Mouse (Mus musculus): ENCODE data around the gene Lep. TPM values are rescaled to one million over a fixed set of nuclear protein-coding genes. Genes with fewer than 3 reads are reported as not detected.

Gene Lep
- polyA plus RNA-seq, 1 experiment from 2014 or later: not detected

GRCm38 (mm10) chr6:29032411-29032810 is 27.6 kb upstream of the Lep start:
- 86% methylated on average over 12 of the region's 12 CpGs for whole genome bisulfite sequencing
- Histone ChIP-seq H3K27ac (ENCODE audit: low read depth) (no peak overlapping the region), H3K9ac (ENCODE audit: low read length) (no peak overlapping the region), H3K4me3 (ENCODE audit: low read depth, low read length) (no peak overlapping the region), H3K4me1 (replicated peaks; ENCODE audit: control insufficient read depth, insufficient read depth, low read length) (no peaks in the 10 kb centered on the region), H3K27me3 (replicated peaks; ENCODE audit: control insufficient read depth, insufficient read depth, low read length) (no peaks in the 10 kb centered on the region), H3K4me2 (ENCODE audit: low read length) (no peak overlapping the region), H3K36me3 (ENCODE audit: control insufficient read depth, insufficient read depth, low read length) (no peaks in the 10 kb centered on the region), H3K9me3 (ENCODE audit: control insufficient read depth, low read length) (no peaks in the 10 kb centered on the region)
- ATAC-seq (replicated peaks; ENCODE audit: low FRiP score, low TSS enrichment, low read depth): no peak
- DNase-seq (ENCODE audit: low spot score): no peak

- WGBS: 75% methylated on average over 7 of the region's 7 CpGs
- no peak overlapping the region for H3K9ac ChIP-seq (ENCODE audit: low read length)
- H3K36me3 ChIP-seq (ENCODE audit: control insufficient read depth, insufficient read depth, low read length): no peaks in the 10 kb centered on the region
- H3K27me3 ChIP-seq (replicated peaks; ENCODE audit: control insufficient read depth, insufficient read depth, low read length): no peaks in the 10 kb centered on the region
- DNase-seq (ENCODE audit: low spot score) (no peak), ATAC-seq (replicated peaks; ENCODE audit: low FRiP score, low TSS enrichment, low read depth) (no peak)
- no peaks in the 10 kb centered on the region for H3K9me3 ChIP-seq (ENCODE audit: control insufficient read depth, low read length)
- no peak overlapping the region for H3K27ac ChIP-seq (ENCODE audit: low read depth)
- no peak overlapping the region for H3K4me3 ChIP-seq (ENCODE audit: low read depth, low read length)
- H3K4me2 ChIP-seq (ENCODE audit: low read length): no peak overlapping the region
- no peaks in the 10 kb centered on the region for H3K4me1 ChIP-seq (replicated peaks; ENCODE audit: control insufficient read depth, insufficient read depth, low read length)
Measured at GRCm38 (mm10) chr6:29033981-29034646, 25.9 kb upstream of the Lep start.

- no peak for DNase-seq (ENCODE audit: low spot score)
- H3K27ac ChIP-seq (ENCODE audit: low read depth): no peak overlapping the region
- no peak overlapping the region for H3K9ac ChIP-seq (ENCODE audit: low read length)
- H3K4me2 ChIP-seq (ENCODE audit: low read length): no peak overlapping the region
- no peak for ATAC-seq (replicated peaks; ENCODE audit: low FRiP score, low TSS enrichment, low read depth)
- H3K36me3 ChIP-seq (ENCODE audit: control insufficient read depth, insufficient read depth, low read length): no peaks in the 10 kb centered on the region
- no peaks in the 10 kb centered on the region for H3K27me3 ChIP-seq (replicated peaks; ENCODE audit: control insufficient read depth, insufficient read depth, low read length)
- 67% methylated on average over 4 of the region's 4 CpGs for WGBS
- no peaks in the 10 kb centered on the region for H3K4me1 ChIP-seq (replicated peaks; ENCODE audit: control insufficient read depth, insufficient read depth, low read length)
- H3K4me3 ChIP-seq (ENCODE audit: low read depth, low read length): no peak overlapping the region
- no peaks in the 10 kb centered on the region for H3K9me3 ChIP-seq (ENCODE audit: control insufficient read depth, low read length)
Measured at GRCm38 (mm10) chr6:29036698-29037097, 23.3 kb upstream of the Lep start.

DNA sequence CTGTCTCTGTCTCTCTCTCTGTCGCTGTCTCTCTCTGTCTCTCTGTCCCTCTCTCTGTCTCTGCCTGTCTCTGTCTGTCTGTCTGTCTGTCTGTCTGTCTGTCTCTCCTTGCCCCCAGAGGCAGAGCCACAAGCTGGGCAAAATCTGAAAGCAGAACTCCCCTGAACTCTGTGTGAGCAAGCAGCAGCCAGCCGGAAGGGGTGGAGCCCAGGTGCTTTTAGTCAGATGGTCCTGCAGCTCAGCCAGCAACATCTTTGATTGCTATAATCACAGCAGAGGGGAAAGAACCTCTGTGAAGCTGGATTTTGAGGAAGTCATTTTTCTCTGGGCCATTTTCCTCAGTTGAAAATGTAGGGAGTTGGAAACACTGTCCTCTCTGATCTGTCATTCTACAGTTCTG is 19.8 kb upstream of the Lep start:
- no peak for DNase-seq (ENCODE audit: low spot score)
- Histone ChIP-seq H3K4me3 (ENCODE audit: low read depth, low read length) (no peak overlapping the region), H3K27ac (ENCODE audit: low read depth) (no peak overlapping the region), H3K9ac (ENCODE audit: low read length) (no peak overlapping the region), H3K4me1 (replicated peaks; ENCODE audit: control insufficient read depth, insufficient read depth, low read length) (no peaks in the 10 kb centered on the region), H3K4me2 (ENCODE audit: low read length) (no peak overlapping the region), H3K27me3 (replicated peaks; ENCODE audit: control insufficient read depth, insufficient read depth, low read length) (no peaks in the 10 kb centered on the region), H3K9me3 (ENCODE audit: control insufficient read depth, low read length) (no peaks in the 10 kb centered on the region), H3K36me3 (ENCODE audit: control insufficient read depth, insufficient read depth, low read length) (no peaks in the 10 kb centered on the region)
- WGBS: 79% methylated on average over 2 of the region's 2 CpGs
- no peak for ATAC-seq (replicated peaks; ENCODE audit: low FRiP score, low TSS enrichment, low read depth)

GRCm38 (mm10) chr6:29044029-29044428 is 16.0 kb upstream of the Lep start:
- DNase-seq (ENCODE audit: low spot score): no peak

GRCm38 (mm10) chr6:29049926-29050325 is 10.1 kb upstream of the Lep start:
- H3K27ac ChIP-seq (ENCODE audit: low read depth): no peak overlapping the region
- DNase-seq (ENCODE audit: low spot score) (no peak), ATAC-seq (replicated peaks; ENCODE audit: low FRiP score, low TSS enrichment, low read depth) (no peak)
- H3K36me3 ChIP-seq (ENCODE audit: control insufficient read depth, insufficient read depth, low read length): no peaks in the 10 kb centered on the region
- WGBS: 58% methylated on average over 5 of the region's 5 CpGs
- no peak overlapping the region for H3K4me2 ChIP-seq (ENCODE audit: low read length)
- H3K27me3 ChIP-seq (replicated peaks; ENCODE audit: control insufficient read depth, insufficient read depth, low read length): no peaks in the 10 kb centered on the region
- no peak overlapping the region for H3K9ac ChIP-seq (ENCODE audit: low read length)
- no peak overlapping the region for H3K4me3 ChIP-seq (ENCODE audit: low read depth, low read length)
- no peaks in the 10 kb centered on the region for H3K9me3 ChIP-seq (ENCODE audit: control insufficient read depth, low read length)
- H3K4me1 ChIP-seq (replicated peaks; ENCODE audit: control insufficient read depth, insufficient read depth, low read length): no peaks in the 10 kb centered on the region

More at GRCm38 (mm10) chr6:29044029-29044428, 16.0 kb upstream of the Lep start:
- Histone ChIP-seq H3K4me3 (ENCODE audit: low read depth, low read length) (no peak overlapping the region), H3K27me3 (replicated peaks; ENCODE audit: control insufficient read depth, insufficient read depth, low read length) (no peaks in the 10 kb centered on the region), H3K36me3 (ENCODE audit: control insufficient read depth, insufficient read depth, low read length) (no peaks in the 10 kb centered on the region), H3K4me2 (ENCODE audit: low read length) (no peak overlapping the region), H3K9me3 (ENCODE audit: control insufficient read depth, low read length) (no peaks in the 10 kb centered on the region), H3K4me1 (replicated peaks; ENCODE audit: control insufficient read depth, insufficient read depth, low read length) (no peaks in the 10 kb centered on the region), H3K27ac (ENCODE audit: low read depth) (no peak overlapping the region), H3K9ac (ENCODE audit: low read length) (no peak overlapping the region)
- no peak for ATAC-seq (replicated peaks; ENCODE audit: low FRiP score, low TSS enrichment, low read depth)

GRCm38 (mm10) chr6:29052188-29052587 is 7.8 kb upstream of the Lep start:
- Histone ChIP-seq H3K4me3 (ENCODE audit: low read depth, low read length) (no peak overlapping the region), H3K9ac (ENCODE audit: low read length) (no peak overlapping the region), H3K9me3 (ENCODE audit: control insufficient read depth, low read length) (no peaks in the 10 kb centered on the region), H3K36me3 (ENCODE audit: control insufficient read depth, insufficient read depth, low read length) (no peaks in the 10 kb centered on the region), H3K27ac (ENCODE audit: low read depth) (no peak overlapping the region), H3K27me3 (replicated peaks; ENCODE audit: control insufficient read depth, insufficient read depth, low read length) (no peaks in the 10 kb centered on the region), H3K4me1 (replicated peaks; ENCODE audit: control insufficient read depth, insufficient read depth, low read length) (no peaks in the 10 kb centered on the region), H3K4me2 (ENCODE audit: low read length) (no peak overlapping the region)
- 61% methylated on average over 9 of the region's 9 CpGs for WGBS
- ATAC-seq (replicated peaks; ENCODE audit: low FRiP score, low TSS enrichment, low read depth) (no peak), DNase-seq (ENCODE audit: low spot score) (no peak)

GRCm38 (mm10) chr6:29053181-29053580 is 6.8 kb upstream of the Lep start:
- ATAC-seq (replicated peaks; ENCODE audit: low FRiP score, low TSS enrichment, low read depth): no peak
- no peak overlapping the region for H3K27ac ChIP-seq (ENCODE audit: low read depth)
- no peaks in the 10 kb centered on the region for H3K4me1 ChIP-seq (replicated peaks; ENCODE audit: control insufficient read depth, insufficient read depth, low read length)

DNA sequence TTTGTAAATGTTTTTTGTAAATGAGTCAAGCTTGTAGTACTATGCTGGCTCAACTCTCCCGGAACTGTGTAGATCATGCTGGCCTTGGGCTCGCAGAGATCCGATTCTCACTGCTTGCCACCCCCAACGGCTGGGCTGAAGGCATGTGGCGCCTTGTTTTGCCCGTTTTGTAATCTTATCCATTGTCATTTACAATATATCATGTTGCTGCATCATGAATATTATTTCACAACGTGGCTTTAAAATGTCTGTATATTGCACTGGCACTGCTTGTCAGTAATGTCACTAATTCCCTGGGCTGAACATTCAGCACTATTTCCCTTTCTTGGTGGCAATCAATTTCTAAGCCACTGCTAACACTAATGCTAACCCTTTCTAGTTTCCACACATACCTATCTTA is 3.6 kb upstream of the Lep start:
- no peaks in the 10 kb centered on the region for H3K4me1 ChIP-seq (replicated peaks; ENCODE audit: control insufficient read depth, insufficient read depth, low read length)
- H3K9me3 ChIP-seq (ENCODE audit: control insufficient read depth, low read length): no peaks in the 10 kb centered on the region
- H3K27ac ChIP-seq (ENCODE audit: low read depth): no peak overlapping the region
- no peak for ATAC-seq (replicated peaks; ENCODE audit: low FRiP score, low TSS enrichment, low read depth)
- no peak overlapping the region for H3K4me3 ChIP-seq (ENCODE audit: low read depth, low read length)
- no peaks in the 10 kb centered on the region for H3K27me3 ChIP-seq (replicated peaks; ENCODE audit: control insufficient read depth, insufficient read depth, low read length)
- no peaks in the 10 kb centered on the region for H3K36me3 ChIP-seq (ENCODE audit: control insufficient read depth, insufficient read depth, low read length)
- 84% methylated on average over 7 of the region's 7 CpGs for WGBS
- H3K9ac ChIP-seq (ENCODE audit: low read length): no peak overlapping the region
- DNase-seq (ENCODE audit: low spot score): no peak
- no peak overlapping the region for H3K4me2 ChIP-seq (ENCODE audit: low read length)

More at GRCm38 (mm10) chr6:29053181-29053580, 6.8 kb upstream of the Lep start:
- WGBS: 81% methylated on average over 7 of the region's 7 CpGs
- no peaks in the 10 kb centered on the region for H3K9me3 ChIP-seq (ENCODE audit: control insufficient read depth, low read length)
- H3K4me2 ChIP-seq (ENCODE audit: low read length): no peak overlapping the region
- H3K27me3 ChIP-seq (replicated peaks; ENCODE audit: control insufficient read depth, insufficient read depth, low read length): no peaks in the 10 kb centered on the region
- H3K36me3 ChIP-seq (ENCODE audit: control insufficient read depth, insufficient read depth, low read length): no peaks in the 10 kb centered on the region
- no peak for DNase-seq (ENCODE audit: low spot score)
- no peak overlapping the region for H3K4me3 ChIP-seq (ENCODE audit: low read depth, low read length)
- no peak overlapping the region for H3K9ac ChIP-seq (ENCODE audit: low read length)
